Mouse (Mus musculus): ENCODE results near the gene Gm20431. TPM values are rescaled to one million over a fixed set of nuclear protein-coding genes. Genes with fewer than 3 reads are reported as not detected.

Gene Gm20431
- polyA plus RNA-seq, 1 experiment from 2014 or later = 10.5 TPM

GRCm38 (mm10) chr2:167669398-167669797, 8.1 kb upstream of the Gm20431 start:
- 76% methylated on average over 4 of the region's 4 CpGs for WGBS

GRCm38 (mm10) chr2:167668426-167668825, 7.1 kb upstream of the Gm20431 start:
- Histone ChIP-seq H3K9me3 (no peaks in the 10 kb centered on the region), H3K4me1 (peaks cover 2% of the 10 kb centered on the region; the same call in 1 of the 2 replicates), H3K4me3 (no peak overlapping the region), H3K4me2 (no peak overlapping the region), H3K27ac (no peak overlapping the region), H3K27me3 (replicated peaks) (no peaks in the 10 kb centered on the region), H3K9ac (no peak overlapping the region), H3K36me3 (replicated peaks) (no peaks in the 10 kb centered on the region)
- no peak for ATAC-seq (replicated peaks)
- 89% methylated on average over 5 of the region's 5 CpGs for WGBS

More at GRCm38 (mm10) chr2:167669398-167669797, 8.1 kb upstream of the Gm20431 start:
- Histone ChIP-seq H3K27me3 (replicated peaks) (no peaks in the 10 kb centered on the region), H3K9me3 (no peaks in the 10 kb centered on the region), H3K4me2 (no peak overlapping the region), H3K4me1 (peaks cover 2% of the 10 kb centered on the region; the same call in 1 of the 2 replicates), H3K9ac (no peak overlapping the region), H3K4me3 (no peak overlapping the region), H3K27ac (no peak overlapping the region), H3K36me3 (replicated peaks) (no peaks in the 10 kb centered on the region)
- no peak for ATAC-seq (replicated peaks)

- no peak overlapping the region for H3K4me3 ChIP-seq
- no peak overlapping the region for H3K4me2 ChIP-seq
- H3K9ac ChIP-seq = no peak overlapping the region
- H3K27me3 ChIP-seq (replicated peaks) = 0 out of 2 replicates have a peak, but pooled peaks cover 2% of the 10 kb centered on the region
- H3K9me3 ChIP-seq = no peaks in the 10 kb centered on the region
- 85% methylated on average over 18 of the region's 18 CpGs for WGBS
- peaks cover 5% of the 10 kb centered on the region for H3K4me1 ChIP-seq
- ATAC-seq (replicated peaks) = no peak
- H3K27ac ChIP-seq = no peak overlapping the region
- H3K36me3 ChIP-seq (replicated peaks) = no peaks in the 10 kb centered on the region
These were observed 4.8 kb upstream of the Gm20431 start for GRCm38 (mm10) chr2:167665972-167666713.

- Histone ChIP-seq H3K9me3 (no peaks in the 10 kb centered on the region), H3K27me3 (replicated peaks) (0 out of 2 replicates have a peak, but pooled peaks cover 2% of the 10 kb centered on the region), H3K9ac (no peak overlapping the region), H3K27ac (no peak overlapping the region), H3K4me2 (no peak overlapping the region), H3K36me3 (replicated peaks) (no peaks in the 10 kb centered on the region), H3K4me1 (peaks cover 25% of the 10 kb centered on the region), H3K4me3 (no peak overlapping the region)
- 49% methylated on average over 6 of the region's 6 CpGs for WGBS
- no peak for ATAC-seq (replicated peaks)
These were observed 1.4 kb upstream of the Gm20431 start for GRCm38 (mm10) chr2:167662713-167663112.

- no peak overlapping the region for H3K27ac ChIP-seq
- no peaks in the 10 kb centered on the region for H3K36me3 ChIP-seq (replicated peaks)
- 0 out of 2 replicates have a peak, but pooled peaks cover 2% of the 10 kb centered on the region for H3K27me3 ChIP-seq (replicated peaks)
- WGBS = under 1% methylated on average over 12 of the region's 12 CpGs
- no peaks in the 10 kb centered on the region for H3K9me3 ChIP-seq
- peak overlapping the region; percentile 98 for H3K4me2 ChIP-seq
- H3K4me1 ChIP-seq = peaks cover 29% of the 10 kb centered on the region
- peak; percentile 10; the same call in 1 of the 2 replicates for ATAC-seq (replicated peaks)
- H3K9ac ChIP-seq = peak overlapping the region; percentile 86
- H3K4me3 ChIP-seq = peak overlapping the region; percentile 93
These were observed 705 bp downstream of the Gm20431 start for GRCm38 (mm10) chr2:167660611-167660971.

- Histone ChIP-seq H3K4me2 (peak overlapping the region; percentile 98), H3K9me3 (no peaks in the 10 kb centered on the region), H3K4me1 (peaks cover 29% of the 10 kb centered on the region), H3K9ac (peak overlapping the region; percentile 86), H3K27me3 (replicated peaks) (0 out of 2 replicates have a peak, but pooled peaks cover 2% of the 10 kb centered on the region), H3K27ac (no peak overlapping the region), H3K4me3 (peak overlapping the region; percentile 93), H3K36me3 (replicated peaks) (no peaks in the 10 kb centered on the region)
- WGBS = 23% methylated on average over 13 of the region's 13 CpGs
- ATAC-seq (replicated peaks) = no peak
These were observed 1.3 kb downstream of the Gm20431 start for GRCm38 (mm10) chr2:167659847-167660610.

- H3K9ac ChIP-seq = 0 out of 2 replicates have a peak overlapping the region, but pooled peaks have one; percentile 11
- H3K4me2 ChIP-seq = peak overlapping the region; percentile 98
- peaks cover 29% of the 10 kb centered on the region for H3K4me1 ChIP-seq
- no peak overlapping the region for H3K4me3 ChIP-seq
- H3K9me3 ChIP-seq = no peaks in the 10 kb centered on the region
- no peak overlapping the region for H3K27ac ChIP-seq
- 0 out of 2 replicates have a peak, but pooled peaks cover 2% of the 10 kb centered on the region for H3K27me3 ChIP-seq (replicated peaks)
- 82% methylated on average over 10 of the region's 10 CpGs for WGBS
- ATAC-seq (replicated peaks) = no peak
- H3K36me3 ChIP-seq (replicated peaks) = no peaks in the 10 kb centered on the region
These were observed 2.0 kb downstream of the Gm20431 start for GRCm38 (mm10) chr2:167659177-167659846.

GRCm38 (mm10) chr2:167658712-167659111, 2.6 kb downstream of the Gm20431 start:
- 87% methylated on average over 11 of the region's 11 CpGs for WGBS
- no peak overlapping the region for H3K9ac ChIP-seq
- 0 out of 2 replicates have a peak, but pooled peaks cover 2% of the 10 kb centered on the region for H3K27me3 ChIP-seq (replicated peaks)
- no peak overlapping the region for H3K4me2 ChIP-seq
- ATAC-seq (replicated peaks) = no peak
- H3K27ac ChIP-seq = no peak overlapping the region
- H3K4me3 ChIP-seq = no peak overlapping the region
- H3K36me3 ChIP-seq (replicated peaks) = no peaks in the 10 kb centered on the region
- no peaks in the 10 kb centered on the region for H3K9me3 ChIP-seq
- H3K4me1 ChIP-seq = peaks cover 29% of the 10 kb centered on the region

GRCm38 (mm10) chr2:167657973-167658372, 3.3 kb downstream of the Gm20431 start:
- WGBS = 95% methylated on average over 4 of the region's 4 CpGs

GRCm38 (mm10) chr2:167656629-167657478, 4.4 kb downstream of the Gm20431 start:
- no peak for ATAC-seq (replicated peaks)
- no peak overlapping the region for H3K9ac ChIP-seq
- no peak overlapping the region for H3K4me3 ChIP-seq
- H3K9me3 ChIP-seq = no peaks in the 10 kb centered on the region
- no peaks in the 10 kb centered on the region for H3K27me3 ChIP-seq (replicated peaks)
- peaks cover 25% of the 10 kb centered on the region for H3K4me1 ChIP-seq
- no peak overlapping the region for H3K4me2 ChIP-seq
- WGBS = 86% methylated on average over 16 of the region's 16 CpGs
- no peak overlapping the region for H3K27ac ChIP-seq
- H3K36me3 ChIP-seq (replicated peaks) = no peaks in the 10 kb centered on the region; the same call in 1 of the 2 replicates

More at GRCm38 (mm10) chr2:167657973-167658372, 3.3 kb downstream of the Gm20431 start:
- Histone ChIP-seq H3K36me3 (replicated peaks) (no peaks in the 10 kb centered on the region; the same call in 1 of the 2 replicates), H3K9me3 (no peaks in the 10 kb centered on the region), H3K4me2 (no peak overlapping the region), H3K27ac (no peak overlapping the region), H3K4me1 (peaks cover 29% of the 10 kb centered on the region), H3K27me3 (replicated peaks) (0 out of 2 replicates have a peak, but pooled peaks cover 2% of the 10 kb centered on the region), H3K9ac (no peak overlapping the region), H3K4me3 (no peak overlapping the region)
- no peak for ATAC-seq (replicated peaks)

GRCm38 (mm10) chr2:167654911-167655600, 6.2 kb downstream of the Gm20431 start:
- no peaks in the 10 kb centered on the region for H3K9me3 ChIP-seq
- no peak overlapping the region for H3K4me2 ChIP-seq
- no peak overlapping the region for H3K4me3 ChIP-seq
- H3K27me3 ChIP-seq (replicated peaks) = no peaks in the 10 kb centered on the region
- ATAC-seq (replicated peaks) = no peak
- no peak overlapping the region for H3K9ac ChIP-seq
- H3K27ac ChIP-seq = no peak overlapping the region
- no peaks in the 10 kb centered on the region; the same call in 1 of the 2 replicates for H3K36me3 ChIP-seq (replicated peaks)
- 87% methylated on average over 10 of the region's 10 CpGs for WGBS
- H3K4me1 ChIP-seq = peaks cover 14% of the 10 kb centered on the region
